Mouse (Mus musculus) T-helper 1 cell (primary cell): Measurements from ENCODE around the gene Slk.
"Not testable (repeated sequence)": the region's sequence is repeated elsewhere in the genome, so short reads cannot be mapped to it uniquely, and the experiment has no call there.

ENCODE experiments used
- in situ Hi-C: fragments of 300-600 bp; cut with MboI, MseI; formaldehyde crosslinking; loops from one replicate; pipeline ENCODE4 v1.15.1; 2025; ENCODE audit warnings: high pct_unique_total_duplicates

Slk gene

GRCm38 (mm10) chr19:47570042-47570441, 9.4 kb upstream of the Slk start:
- in situ Hi-C loops, result no loop called here

- in situ Hi-C loops, result not testable (repeated sequence)
Observed at GRCm38 (mm10) chr19:47571981-47572380, 7.5 kb upstream of the Slk start.

- in situ Hi-C loops, result no loop called here
Observed at GRCm38 (mm10) chr19:47573718-47574117, 5.8 kb upstream of the Slk start.

- in situ Hi-C loops, result no loop called here
Observed at GRCm38 (mm10) chr19:47578581-47579224, 775 bp upstream of the Slk start.

GRCm38 (mm10) chr19:47579788-47580631, 532 bp downstream of the Slk start:
- in situ Hi-C loops, result loop anchor here (10.0 kb wide), 1 partner anchor 445 kb away; the partner anchor contains the start of gene Calhm2

- in situ Hi-C loops, result loop anchor here (10.0 kb wide), 1 partner anchor 451 kb away; the partner anchor contains the start of gene Calhm2
Observed at GRCm38 (mm10) chr19:47585772-47586171, 6.3 kb downstream of the Slk start.

- in situ Hi-C loops, result loop anchor here (10.0 kb wide), 1 partner anchor 452 kb away; the partner anchor contains the start of gene Calhm2
Observed at GRCm38 (mm10) chr19:47587009-47587408, 7.5 kb downstream of the Slk start.

- in situ Hi-C loops, result no loop called here
Observed at GRCm38 (mm10) chr19:47608513-47608912, 29.0 kb downstream of the Slk start.

GRCm38 (mm10) chr19:47613442-47613841, 34.0 kb downstream of the Slk start:
- in situ Hi-C loops, result no loop called here

- in situ Hi-C loops, result no loop called here
Observed at GRCm38 (mm10) chr19:47621478-47621877, 42.0 kb downstream of the Slk start.

- in situ Hi-C loops, result no loop called here
Observed at GRCm38 (mm10) chr19:47624940-47625711, 45.6 kb downstream of the Slk start.

- in situ Hi-C loops, result no loop called here
Observed at GRCm38 (mm10) chr19:47627450-47627849, 48.0 kb downstream of the Slk start.

- in situ Hi-C loops, result no loop called here
Observed at GRCm38 (mm10) chr19:47629068-47629467, 49.6 kb downstream of the Slk start.

- in situ Hi-C loops, result no loop called here
Observed at GRCm38 (mm10) chr19:47630381-47630780, 50.9 kb downstream of the Slk start.

GRCm38 (mm10) chr19:47631799-47632198, 52.3 kb downstream of the Slk start:
- in situ Hi-C loops, result no loop called here

- in situ Hi-C loops, result no loop called here
Observed at GRCm38 (mm10) chr19:47635380-47635779, 55.9 kb downstream of the Slk start.

- in situ Hi-C loops, result no loop called here
Observed at GRCm38 (mm10) chr19:47643910-47644309, 64.4 kb downstream of the Slk start.

- in situ Hi-C loops, result no loop called here
Observed at GRCm38 (mm10) chr19:47645583-47645982, 66.1 kb downstream of the Slk start.

GRCm38 (mm10) chr19:47646508-47647120, 67.1 kb downstream of the Slk start:
- in situ Hi-C loops, result no loop called here

- in situ Hi-C loops, result no loop called here
Observed at GRCm38 (mm10) chr19:47649071-47649470, 69.6 kb downstream of the Slk start.

- in situ Hi-C loops, result no loop called here
Observed at GRCm38 (mm10) chr19:47650366-47651159, 71.1 kb downstream of the Slk start.
